Mouse (Mus musculus) naive thymus-derived CD4-positive, alpha-beta T cell, adult 2 months (primary cell): ENCODE results near the gene Mettl17.
"Not testable (repeated sequence)": the region's sequence is repeated elsewhere in the genome, so short reads cannot be mapped to it uniquely, and the experiment has no call there.

Source experiments
- DNase-seq: peaks from one replicate; pipeline ENCODE4 v3.0.0-alpha.2; 2011; ENCODE audit warnings: low read depth

The Mettl17 gene

GRCm38 (mm10) chr14:51884598-51885331 lies at the start of gene Mettl17:
Gene Mettl17 (plus strand): TSS chr14:51884842.
- DNase-seq, result peak; percentile 99

DNA sequence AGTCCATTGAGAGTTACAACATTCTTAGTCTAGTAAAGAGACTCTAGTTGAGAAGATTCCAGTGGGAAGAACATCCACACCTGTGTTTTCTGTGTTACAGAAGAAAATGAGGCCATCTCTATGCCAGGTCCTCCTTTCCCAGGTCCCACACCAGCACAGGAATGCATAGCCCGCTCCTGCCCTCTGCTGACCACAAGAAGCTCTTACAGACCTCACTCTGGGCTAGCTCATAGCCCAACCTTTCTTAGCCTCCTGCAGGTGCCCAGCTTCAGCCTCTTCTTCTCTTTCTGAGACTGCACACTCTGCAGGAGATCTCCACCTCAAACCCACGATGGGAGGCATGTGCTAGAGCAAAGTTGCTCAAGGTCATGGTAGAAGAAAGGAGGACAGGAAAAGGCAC lies 46.2 kb upstream of the Mettl17 start:
- DNase-seq, result not testable (repeated sequence)

- no peak for DNase-seq
These were observed 42.4 kb upstream of the Mettl17 start for GRCm38 (mm10) chr14:51842250-51842649.

GRCm38 (mm10) chr14:51842781-51843180 lies 41.9 kb upstream of the Mettl17 start:
- peak; percentile 28 for DNase-seq

- no peak for DNase-seq
These were observed 40.8 kb upstream of the Mettl17 start for GRCm38 (mm10) chr14:51843882-51844281.

- no peak for DNase-seq
These were observed 38.1 kb upstream of the Mettl17 start for GRCm38 (mm10) chr14:51846566-51846965.

DNA sequence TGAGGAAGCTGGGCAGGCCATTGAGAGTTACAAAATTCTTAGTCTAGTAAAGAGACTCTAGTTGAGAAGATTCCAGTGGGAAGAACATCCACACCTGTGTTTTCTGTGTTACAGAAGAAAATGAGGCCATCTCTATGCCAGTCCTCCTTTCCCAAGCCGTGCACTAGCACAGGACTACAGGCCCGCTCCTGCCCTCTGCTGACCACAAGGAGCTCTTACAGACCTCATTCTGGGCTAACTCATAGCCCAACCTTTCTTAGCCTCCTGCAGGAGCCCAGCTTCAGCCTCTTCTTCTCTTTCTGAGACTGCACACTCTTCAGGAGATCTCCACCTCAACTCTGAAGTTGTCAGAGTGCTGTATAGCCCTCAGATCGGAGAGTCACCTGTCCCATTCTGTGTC lies 33.6 kb upstream of the Mettl17 start:
- DNase-seq, result not testable (repeated sequence)

- no peak for DNase-seq
These were observed 31.2 kb upstream of the Mettl17 start, which contains the start of gene Ear6 for GRCm38 (mm10) chr14:51853399-51853798. Gene Ear6 (plus strand): TSS chr14:51853699.

DNA sequence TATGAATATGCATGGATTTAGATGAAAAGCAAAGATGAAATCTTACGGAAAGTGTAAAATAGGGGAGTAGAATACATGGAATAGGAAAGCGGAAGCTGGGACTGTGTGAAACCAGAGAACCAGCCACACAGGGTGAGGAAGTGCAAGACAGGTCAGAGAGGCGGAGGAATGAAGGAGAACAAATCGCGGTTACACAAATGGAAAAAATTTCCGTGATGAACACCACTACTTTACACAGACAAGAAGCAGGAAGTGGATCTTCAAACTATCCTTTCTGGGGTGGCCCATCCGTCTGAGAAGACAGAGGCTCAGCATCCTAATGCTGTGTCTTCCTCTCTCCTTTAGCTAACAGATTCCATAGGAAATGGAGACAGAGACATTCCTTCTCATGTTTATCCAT lies 29.4 kb upstream of the Mettl17 start:
- peak; percentile 10 for DNase-seq

- not testable (repeated sequence) for DNase-seq
These were observed 21.0 kb upstream of the Mettl17 start for GRCm38 (mm10) chr14:51863603-51864002.

GRCm38 (mm10) chr14:51870756-51871155 lies 13.9 kb upstream of the Mettl17 start:
- no peak for DNase-seq

DNA sequence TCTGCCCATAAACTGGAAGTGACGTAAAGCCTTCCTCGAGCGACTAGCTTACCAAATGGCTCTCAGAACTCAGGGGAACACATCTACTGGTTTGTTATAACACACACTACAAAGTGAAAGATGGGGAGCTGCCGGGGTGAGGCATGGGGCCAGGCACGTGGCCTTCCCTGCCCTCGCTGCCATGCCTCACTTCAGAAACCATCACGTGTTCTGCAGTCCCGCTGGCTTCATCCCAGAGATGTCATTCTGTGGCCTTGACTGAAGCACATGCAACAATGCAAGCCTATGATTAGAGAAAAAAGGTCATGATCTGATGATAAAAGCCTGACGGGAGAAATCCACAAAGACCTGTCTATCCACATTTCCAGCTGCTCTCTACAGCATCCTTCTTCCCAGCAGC lies 12.9 kb upstream of the Mettl17 start:
- no peak for DNase-seq

GRCm38 (mm10) chr14:51877517-51877916 lies 7.1 kb upstream of the Mettl17 start:
- DNase-seq, result no peak

- peak; percentile 97 for DNase-seq
These were observed 1.1 kb upstream of the Mettl17 start for GRCm38 (mm10) chr14:51883527-51884030.

GRCm38 (mm10) chr14:51884031-51884544 lies 554 bp upstream of the Mettl17 start:
- DNase-seq, result peak; percentile 68

DNA sequence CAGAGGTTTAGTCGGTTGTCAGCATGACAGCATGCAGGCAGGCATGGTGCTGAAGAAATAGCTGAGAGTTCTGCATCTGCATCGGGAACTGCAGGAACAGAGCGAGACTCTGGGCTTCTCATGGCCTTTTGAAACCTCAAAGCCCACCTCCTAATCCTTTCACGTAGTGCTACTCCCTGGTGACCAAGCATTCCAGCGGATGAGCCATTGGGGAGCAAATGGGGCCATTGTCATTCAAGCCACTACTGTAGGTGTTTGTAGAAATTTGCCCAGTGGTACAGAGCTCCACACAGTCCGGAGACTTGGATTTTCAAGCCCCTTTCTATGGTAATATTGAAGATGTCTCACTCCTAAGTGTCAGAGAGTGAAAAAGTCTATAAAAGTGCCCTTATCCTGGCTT lies 1.4 kb downstream of the Mettl17 start:
- no peak for DNase-seq

DNA sequence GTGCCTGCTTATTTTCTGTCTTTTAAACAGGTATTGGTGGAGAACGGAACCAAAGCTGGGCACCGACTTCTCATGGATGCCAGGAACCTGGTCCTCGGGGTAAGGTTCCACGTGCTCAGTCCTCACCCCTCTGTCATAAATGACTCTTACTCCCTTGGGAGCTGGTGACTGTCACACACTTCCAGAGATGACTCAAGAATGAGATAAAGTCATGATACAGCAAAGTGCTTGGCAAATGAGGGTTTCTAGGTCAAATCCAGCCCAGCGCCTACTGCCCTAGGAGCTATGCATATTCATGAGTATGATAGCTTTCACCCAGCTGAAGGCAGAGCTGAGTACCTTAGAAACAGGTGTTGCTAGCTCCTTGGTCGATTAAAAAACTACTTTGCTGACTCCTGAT lies 5.2 kb downstream of the Mettl17 start:
- no peak for DNase-seq

- no peak for DNase-seq
These were observed 7.7 kb downstream of the Mettl17 start, which contains the start of gene Slc39a2 for GRCm38 (mm10) chr14:51892191-51892939. Gene Slc39a2 (plus strand): TSS chr14:51892889.

GRCm38 (mm10) chr14:51893094-51893794 lies 8.6 kb downstream of the Mettl17 start:
- no peak for DNase-seq

DNA sequence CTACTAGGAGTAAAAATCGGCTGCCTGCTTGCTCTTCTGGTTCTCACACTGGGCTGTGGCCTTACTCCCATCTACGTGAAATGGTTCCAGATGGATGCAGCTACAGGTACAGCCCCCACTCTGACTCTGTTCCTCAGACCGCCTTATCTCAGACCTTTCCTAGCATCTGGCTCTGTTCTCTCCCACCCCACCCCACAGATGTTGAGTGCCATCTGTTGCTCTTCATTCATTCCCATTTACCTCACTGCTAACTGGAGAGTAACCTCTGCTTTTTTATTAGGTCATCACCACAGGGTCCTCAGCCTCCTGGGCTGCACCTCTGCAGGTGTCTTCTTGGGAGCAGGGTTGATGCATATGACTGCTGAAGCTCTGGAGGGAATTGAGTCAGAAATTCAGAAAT lies 9.2 kb downstream of the Mettl17 start:
- DNase-seq, result no peak

DNA sequence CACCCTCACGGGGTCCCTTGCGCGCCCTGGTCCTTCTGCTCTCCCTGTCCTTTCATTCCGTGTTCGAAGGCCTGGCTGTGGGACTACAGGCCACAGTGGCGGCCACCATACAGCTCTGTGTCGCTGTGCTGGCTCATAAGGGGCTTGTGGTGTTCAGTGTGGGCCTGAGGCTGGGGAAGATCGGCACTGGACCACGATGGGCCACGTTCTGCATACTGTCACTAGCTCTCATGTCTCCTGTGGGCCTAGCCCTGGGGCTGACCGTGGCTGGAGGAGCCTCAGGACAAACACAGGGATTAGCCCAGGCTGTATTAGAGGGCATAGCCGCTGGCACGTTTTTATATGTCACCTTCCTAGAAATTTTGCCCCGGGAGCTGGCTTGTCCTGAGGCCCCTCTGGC lies 10.4 kb downstream of the Mettl17 start:
- DNase-seq, result no peak

GRCm38 (mm10) chr14:51896019-51896418 lies 11.4 kb downstream of the Mettl17 start:
- DNase-seq, result no peak
